Mouse (Mus musculus) embryonic facial prominence, embryonic 13.5 days (tissue): ENCODE data around the gene Tbc1d5. TPM values are rescaled to one million over a fixed set of nuclear protein-coding genes. Genes with fewer than 3 reads are reported as not detected.

Source experiments
- ATAC-seq: fragments of 200-750 bp; cut with Nextera tagmentation; 2 replicates; pipeline ENCODE4 v1.8.0; 2017; ENCODE audit warnings: low read depth; ENCODE audit not compliant: insufficient number of reproducible peaks, insufficient read depth, low FRiP score, low TSS enrichment
- H3K27ac ChIP-seq: fragments of 300-500 bp; sonication (generic); 2 replicates; pipeline ENCODE4 v1.5.1; 2015; ENCODE audit warnings: moderate library complexity, mild to moderate bottlenecking, inconsistent platforms
- H3K27me3 ChIP-seq: fragments of 300-500 bp; sonication (generic); 2 replicates; pipeline ENCODE4 v1.6.1; 2015; ENCODE audit warnings: mild to moderate bottlenecking, inconsistent platforms
- H3K36me3 ChIP-seq: fragments of 300-500 bp; sonication (generic); 2 replicates; pipeline ENCODE4 v1.6.1; 2015; ENCODE audit warnings: mild to moderate bottlenecking, inconsistent platforms
- H3K4me1 ChIP-seq: fragments of 300-500 bp; sonication (generic); 2 replicates; pipeline ENCODE4 v1.6.1; 2015; ENCODE audit warnings: inconsistent platforms
- H3K4me2 ChIP-seq: fragments of 300-500 bp; sonication (generic); 2 replicates; pipeline ENCODE4 v1.6.1; 2015; ENCODE audit warnings: moderate library complexity, mild to moderate bottlenecking, inconsistent platforms
- H3K4me3 ChIP-seq: fragments of 300-500 bp; sonication (generic); 2 replicates; pipeline ENCODE4 v1.5.1; 2015; ENCODE audit warnings: mild to moderate bottlenecking, inconsistent platforms
- H3K9ac ChIP-seq: fragments of 300-500 bp; sonication (generic); 2 replicates; pipeline ENCODE4 v1.6.1; 2015; ENCODE audit warnings: mild to moderate bottlenecking, inconsistent platforms
- H3K9me3 ChIP-seq: fragments of 300-500 bp; sonication (generic); 2 replicates; pipeline ENCODE4 v1.6.1; 2016; ENCODE audit warnings: inconsistent platforms
- WGBS: fragments of 180-500 bp; shearing (Covaris S2); methylation state at CpG from one replicate; pipeline ENCODE4 v1.1.7; 2015; ENCODE audit warnings: mixed read lengths; 5-methylcytosine and 5-hydroxymethylcytosine counted together
- polyA plus RNA-seq: library from polyadenylated mRNA; unstranded; fragments of >200 nt; fragmentation: Nextera tagmentation; extraction: Ambion mirVana; gene quantifications from 2 replicates; pipeline ENCODE4 v1.2.1, GENCODE M21; 2015

Tbc1d5 gene
- polyA plus RNA-seq, 1 experiment from 2014 or later, result 13.4 TPM

DNA sequence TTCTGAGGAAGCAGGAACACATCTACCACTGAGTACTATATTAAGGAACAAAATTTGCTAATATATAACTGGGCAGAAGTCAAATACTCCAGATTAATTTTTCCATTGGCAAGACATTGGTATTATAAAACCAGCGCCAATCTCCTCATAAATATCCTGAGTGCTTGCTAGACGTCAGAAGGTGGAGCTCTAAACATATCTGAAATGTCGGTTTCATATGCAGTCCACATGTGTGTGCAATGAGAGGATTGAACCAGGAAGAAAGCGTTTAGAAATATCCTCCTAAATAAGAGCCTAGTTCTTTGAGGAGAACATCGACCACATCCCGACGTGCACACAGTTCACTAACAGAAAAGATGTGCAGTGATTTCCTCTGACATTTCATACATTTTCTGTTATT is 305.1 kb downstream of the Tbc1d5 start:
- ATAC-seq, result no peak
- H3K27me3 ChIP-seq, result no peaks in the 10 kb centered on the region
- H3K4me2 ChIP-seq, result no peak overlapping the region
- WGBS, result 32% methylated on average over 7 of the region's 7 CpGs
- H3K9me3 ChIP-seq, result no peaks in the 10 kb centered on the region
- H3K9ac ChIP-seq, result no peak overlapping the region
- H3K4me1 ChIP-seq, result no peaks in the 10 kb centered on the region
- H3K27ac ChIP-seq, result no peak overlapping the region
- H3K36me3 ChIP-seq, result no peaks in the 10 kb centered on the region
- no peak overlapping the region for H3K4me3 ChIP-seq

DNA sequence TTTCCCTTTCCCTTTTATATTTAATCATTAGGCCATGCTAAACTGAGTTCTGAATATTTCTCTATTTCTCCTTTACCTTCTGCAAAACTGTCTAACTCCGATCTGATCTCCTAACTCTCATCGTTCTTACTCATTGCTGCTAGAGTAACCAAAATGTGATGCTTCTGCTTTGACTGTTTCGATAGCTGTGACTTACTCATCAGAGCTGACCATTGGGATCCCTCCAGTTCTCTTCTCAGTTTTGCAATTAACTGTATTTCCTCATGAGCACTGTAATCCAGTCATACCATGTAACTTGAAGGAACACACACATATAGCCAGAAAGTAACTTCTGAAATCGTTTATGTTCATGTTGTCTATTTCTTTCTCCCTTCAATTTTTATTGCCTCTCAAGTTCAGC is 306.6 kb downstream of the Tbc1d5 start:
- no peak for ATAC-seq
- Histone ChIP-seq H3K4me2 (no peak overlapping the region), H3K36me3 (no peaks in the 10 kb centered on the region), H3K9ac (no peak overlapping the region), H3K4me3 (no peak overlapping the region), H3K27ac (no peak overlapping the region), H3K4me1 (no peaks in the 10 kb centered on the region), H3K27me3 (no peaks in the 10 kb centered on the region), H3K9me3 (no peaks in the 10 kb centered on the region)
- 87% methylated on average over 4 of the region's 4 CpGs for WGBS

DNA sequence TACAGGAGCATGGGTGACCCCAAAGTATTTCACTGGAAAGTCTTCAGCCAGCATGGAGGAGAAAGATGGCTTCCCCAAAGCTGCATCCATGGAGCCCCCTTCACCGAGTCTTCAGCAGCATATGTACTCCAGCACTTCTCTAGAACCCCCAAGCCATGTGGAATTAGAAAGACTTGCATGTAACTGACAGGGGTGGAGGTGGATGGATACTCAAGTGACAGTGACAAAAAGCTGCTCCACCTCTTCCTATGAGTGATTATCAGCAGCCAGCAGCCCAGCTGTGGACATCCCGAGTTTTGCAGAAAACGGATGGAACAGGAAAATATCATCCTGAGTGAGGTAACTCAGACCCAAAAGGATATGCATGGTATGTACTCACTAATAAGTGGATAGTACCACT is 311.9 kb downstream of the Tbc1d5 start:
- H3K4me2 ChIP-seq, result no peak overlapping the region
- 90% methylated on average over 3 of the region's 3 CpGs for WGBS
- no peak for ATAC-seq

DNA sequence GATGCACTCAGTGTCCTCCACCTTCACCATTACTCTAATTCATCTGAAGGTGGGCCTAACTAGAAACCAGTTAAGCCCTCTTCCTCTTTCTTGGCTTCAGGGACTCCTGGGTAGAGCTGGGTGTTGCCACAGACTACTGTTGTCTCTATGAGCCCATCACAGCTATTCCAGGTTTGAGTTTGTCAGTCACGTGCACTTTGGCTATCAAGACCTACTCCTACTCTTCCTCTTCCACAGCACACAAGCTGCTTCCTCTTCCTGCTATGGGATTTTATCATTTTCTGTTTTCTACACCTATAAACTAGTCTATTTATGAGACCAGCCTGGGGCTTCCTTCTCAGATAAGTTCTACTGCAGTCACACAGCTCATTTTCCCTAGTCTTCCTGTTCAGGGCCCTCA is 314.4 kb downstream of the Tbc1d5 start:
- Histone ChIP-seq H3K9ac (no peak overlapping the region), H3K27me3 (no peaks in the 10 kb centered on the region), H3K4me3 (no peak overlapping the region), H3K36me3 (no peaks in the 10 kb centered on the region), H3K9me3 (no peaks in the 10 kb centered on the region), H3K4me1 (no peaks in the 10 kb centered on the region), H3K27ac (no peak overlapping the region), H3K4me2 (no peak overlapping the region)
- WGBS, result 94% methylated on average over 1 of the region's 1 CpGs
- ATAC-seq, result no peak

More for the DNA sequence above, 311.9 kb downstream of the Tbc1d5 start:
- Histone ChIP-seq H3K9ac (no peak overlapping the region), H3K4me1 (no peaks in the 10 kb centered on the region), H3K4me3 (no peak overlapping the region), H3K36me3 (no peaks in the 10 kb centered on the region), H3K27me3 (no peaks in the 10 kb centered on the region), H3K27ac (no peak overlapping the region), H3K9me3 (no peaks in the 10 kb centered on the region)

DNA sequence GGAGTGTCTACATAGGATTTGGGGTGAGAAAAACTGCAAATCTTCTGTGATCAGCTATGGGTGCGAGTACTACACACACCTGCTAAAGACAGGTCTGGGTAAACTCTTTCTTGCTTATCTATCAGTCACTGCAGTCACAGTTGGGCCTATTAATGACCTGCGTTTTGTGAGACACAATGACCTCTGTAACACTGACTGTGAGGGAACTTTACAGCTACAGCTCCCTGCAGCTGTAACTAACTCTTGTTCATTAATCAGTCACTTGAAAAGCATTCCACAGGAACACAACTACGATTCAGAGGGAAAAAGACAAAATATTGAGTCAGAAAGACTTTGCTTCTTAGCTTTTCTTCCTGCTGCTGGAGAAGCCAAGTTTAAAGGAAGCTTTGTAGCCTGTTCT is 325.9 kb downstream of the Tbc1d5 start:
- H3K36me3 ChIP-seq, result no peaks in the 10 kb centered on the region
- no peaks in the 10 kb centered on the region for H3K9me3 ChIP-seq
- no peak for ATAC-seq
- no peak overlapping the region for H3K9ac ChIP-seq
- H3K4me3 ChIP-seq, result no peak overlapping the region
- H3K27me3 ChIP-seq, result no peaks in the 10 kb centered on the region
- H3K27ac ChIP-seq, result no peak overlapping the region
- WGBS, result 49% methylated on average over 3 of the region's 3 CpGs
- H3K4me2 ChIP-seq, result no peak overlapping the region
- H3K4me1 ChIP-seq, result no peaks in the 10 kb centered on the region

DNA sequence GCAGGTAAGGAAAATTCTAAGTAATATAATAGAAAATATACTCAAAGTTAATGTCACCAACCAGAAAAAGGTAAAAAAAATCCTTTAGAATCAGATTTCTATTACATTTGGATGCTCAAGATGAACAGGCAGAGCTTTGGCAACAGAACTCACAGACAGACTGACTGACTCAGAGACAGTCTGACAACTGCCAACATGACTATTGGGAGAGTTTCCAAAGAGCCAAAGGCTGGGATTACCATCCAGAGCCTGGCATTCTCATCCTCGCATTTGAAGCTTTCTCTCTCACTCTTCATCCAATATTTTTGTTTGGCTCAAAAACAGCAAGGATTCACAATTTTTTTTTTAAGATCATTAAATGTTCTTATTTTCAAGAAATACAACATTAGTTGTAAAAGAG is 327.8 kb downstream of the Tbc1d5 start:
- H3K36me3 ChIP-seq, result no peaks in the 10 kb centered on the region

DNA sequence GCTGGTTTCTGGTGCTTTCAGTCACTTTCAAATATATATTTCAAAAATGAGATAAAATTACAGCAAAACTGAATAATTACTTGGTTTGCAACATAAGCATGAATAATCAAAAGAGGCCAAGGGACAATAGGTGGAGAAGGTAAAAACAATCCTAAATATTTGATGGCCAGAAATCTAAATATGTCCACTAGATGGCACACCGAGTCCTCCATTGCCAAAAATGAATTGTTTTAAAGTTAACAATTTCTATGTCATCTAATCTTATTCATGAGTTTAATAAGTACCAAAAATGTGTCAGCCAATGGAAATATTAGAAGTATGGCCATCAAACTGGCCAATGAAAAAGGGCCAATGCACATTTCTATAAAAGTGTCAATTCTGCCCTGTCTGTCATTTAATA is 365.1 kb downstream of the Tbc1d5 start:
- Histone ChIP-seq H3K27ac (no peak overlapping the region), H3K27me3 (no peaks in the 10 kb centered on the region), H3K9me3 (no peaks in the 10 kb centered on the region), H3K4me1 (no peaks in the 10 kb centered on the region), H3K36me3 (no peaks in the 10 kb centered on the region), H3K4me2 (no peak overlapping the region), H3K9ac (no peak overlapping the region), H3K4me3 (no peak overlapping the region)
- 49% methylated on average over 1 of the region's 1 CpGs for WGBS
- no peak for ATAC-seq

More for the DNA sequence above, 327.8 kb downstream of the Tbc1d5 start:
- no peak overlapping the region for H3K4me3 ChIP-seq
- no peaks in the 10 kb centered on the region for H3K27me3 ChIP-seq
- no peaks in the 10 kb centered on the region for H3K9me3 ChIP-seq
- ATAC-seq, result no peak
- no peak overlapping the region for H3K9ac ChIP-seq
- H3K27ac ChIP-seq, result no peak overlapping the region
- no peaks in the 10 kb centered on the region for H3K4me1 ChIP-seq
- no peak overlapping the region for H3K4me2 ChIP-seq
- WGBS, result 85% methylated on average over 1 of the region's 1 CpGs

DNA sequence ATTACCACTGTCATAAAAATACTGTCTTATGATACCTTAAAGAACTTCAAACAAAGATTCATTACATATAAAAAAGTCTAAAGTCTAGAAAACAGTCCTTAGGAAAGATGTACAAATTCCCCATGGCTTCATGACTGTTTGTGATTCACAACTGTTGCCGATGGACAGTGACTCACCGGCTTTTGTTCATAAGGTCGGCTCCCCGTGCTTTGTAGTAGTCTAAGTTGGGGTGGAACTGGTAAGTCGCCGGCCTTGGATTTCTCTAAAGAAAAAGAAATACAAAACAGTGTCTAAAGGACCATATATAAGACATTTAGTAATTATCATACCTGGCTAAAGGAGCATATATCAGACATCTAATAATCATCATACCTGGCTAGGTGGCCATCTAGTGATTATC is 365.6 kb downstream of the Tbc1d5 start:
- Histone ChIP-seq H3K4me2 (no peak overlapping the region), H3K4me3 (no peak overlapping the region), H3K27ac (no peak overlapping the region), H3K9ac (no peak overlapping the region), H3K27me3 (no peaks in the 10 kb centered on the region), H3K4me1 (no peaks in the 10 kb centered on the region), H3K9me3 (no peaks in the 10 kb centered on the region), H3K36me3 (no peaks in the 10 kb centered on the region)
- ATAC-seq, result no peak
- 91% methylated on average over 6 of the region's 6 CpGs for WGBS

DNA sequence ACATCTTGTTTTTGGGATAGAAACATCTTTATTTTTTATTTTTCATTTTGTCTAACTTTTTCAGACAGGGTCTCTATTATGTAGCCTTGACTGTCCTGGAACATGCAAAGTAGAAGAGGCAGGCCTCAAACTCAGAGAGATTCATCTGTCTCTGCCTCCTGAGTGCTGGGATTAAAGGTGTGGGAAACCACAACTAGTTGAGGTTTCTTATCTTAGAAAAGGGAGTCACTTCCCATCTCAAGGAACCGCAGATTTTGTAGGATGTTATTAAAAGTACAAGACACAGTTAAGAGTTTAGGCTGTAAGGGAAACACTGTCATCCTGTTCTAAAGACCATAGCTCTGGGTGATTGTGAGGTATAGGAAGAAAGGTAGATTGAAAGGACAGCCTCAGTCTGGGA is 373.5 kb downstream of the Tbc1d5 start:
- H3K9ac ChIP-seq, result no peak overlapping the region
- H3K4me2 ChIP-seq, result no peak overlapping the region
- no peaks in the 10 kb centered on the region for H3K4me1 ChIP-seq
- no peak overlapping the region for H3K27ac ChIP-seq
- WGBS, result 87% methylated on average over 1 of the region's 1 CpGs
- no peaks in the 10 kb centered on the region for H3K27me3 ChIP-seq
- no peaks in the 10 kb centered on the region for H3K36me3 ChIP-seq
- H3K9me3 ChIP-seq, result no peaks in the 10 kb centered on the region
- no peak overlapping the region for H3K4me3 ChIP-seq
- ATAC-seq, result no peak

DNA sequence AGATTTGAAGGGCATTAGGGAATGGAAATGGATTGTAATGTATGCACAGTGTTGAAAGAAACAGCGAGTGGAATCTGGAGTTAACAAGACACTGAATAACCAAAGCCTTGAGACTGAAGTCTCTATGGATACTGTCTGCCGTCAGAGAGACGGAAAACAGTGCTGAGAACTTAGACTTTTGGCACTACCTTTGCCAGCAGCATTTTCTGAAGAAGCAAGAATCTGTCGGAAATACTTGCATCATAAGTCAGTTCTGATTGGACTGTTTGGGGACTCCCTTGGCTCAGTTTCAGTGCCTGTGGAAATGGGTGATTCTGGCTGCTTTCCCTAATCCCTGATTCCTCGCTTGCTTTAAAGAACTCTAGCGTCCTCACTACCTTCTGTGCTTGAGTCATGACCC is 375.9 kb downstream of the Tbc1d5 start:
- H3K4me3 ChIP-seq, result no peak overlapping the region
- no peak overlapping the region for H3K27ac ChIP-seq
- WGBS, result 66% methylated on average over 6 of the region's 6 CpGs
- H3K36me3 ChIP-seq, result no peaks in the 10 kb centered on the region; the same call in 1 of the 2 replicates
- no peak overlapping the region for H3K4me2 ChIP-seq
- H3K9me3 ChIP-seq, result no peaks in the 10 kb centered on the region
- H3K4me1 ChIP-seq, result no peaks in the 10 kb centered on the region
- no peak for ATAC-seq
- no peaks in the 10 kb centered on the region for H3K27me3 ChIP-seq
- H3K9ac ChIP-seq, result no peak overlapping the region

DNA sequence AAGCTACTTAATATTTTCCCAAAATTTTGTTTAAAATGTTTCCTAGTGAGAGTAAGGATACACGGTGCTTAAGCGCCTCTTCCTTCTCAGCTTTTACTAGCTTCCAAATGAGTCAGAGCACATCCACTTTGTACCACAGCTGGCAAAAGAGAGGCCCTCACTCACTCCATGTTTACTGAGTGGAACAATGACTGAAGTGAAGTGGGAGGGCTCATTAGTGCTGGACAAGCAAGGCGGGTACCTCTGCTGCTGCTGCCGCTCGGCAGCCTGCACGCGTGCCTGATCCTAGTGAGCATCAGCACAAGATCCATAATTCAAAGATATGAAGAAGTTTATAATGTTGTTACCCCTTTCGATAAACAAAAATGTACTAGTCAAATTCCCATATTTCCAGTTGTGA is 376.8 kb downstream of the Tbc1d5 start:
- no peaks in the 10 kb centered on the region for H3K4me1 ChIP-seq
- no peak overlapping the region for H3K4me3 ChIP-seq
- H3K9ac ChIP-seq, result no peak overlapping the region
- 89% methylated on average over 8 of the region's 8 CpGs for WGBS
- no peak overlapping the region for H3K4me2 ChIP-seq
- no peaks in the 10 kb centered on the region for H3K27me3 ChIP-seq
- ATAC-seq, result no peak
- H3K27ac ChIP-seq, result no peak overlapping the region
- H3K9me3 ChIP-seq, result no peaks in the 10 kb centered on the region
- no peaks in the 10 kb centered on the region; the same call in 1 of the 2 replicates for H3K36me3 ChIP-seq

DNA sequence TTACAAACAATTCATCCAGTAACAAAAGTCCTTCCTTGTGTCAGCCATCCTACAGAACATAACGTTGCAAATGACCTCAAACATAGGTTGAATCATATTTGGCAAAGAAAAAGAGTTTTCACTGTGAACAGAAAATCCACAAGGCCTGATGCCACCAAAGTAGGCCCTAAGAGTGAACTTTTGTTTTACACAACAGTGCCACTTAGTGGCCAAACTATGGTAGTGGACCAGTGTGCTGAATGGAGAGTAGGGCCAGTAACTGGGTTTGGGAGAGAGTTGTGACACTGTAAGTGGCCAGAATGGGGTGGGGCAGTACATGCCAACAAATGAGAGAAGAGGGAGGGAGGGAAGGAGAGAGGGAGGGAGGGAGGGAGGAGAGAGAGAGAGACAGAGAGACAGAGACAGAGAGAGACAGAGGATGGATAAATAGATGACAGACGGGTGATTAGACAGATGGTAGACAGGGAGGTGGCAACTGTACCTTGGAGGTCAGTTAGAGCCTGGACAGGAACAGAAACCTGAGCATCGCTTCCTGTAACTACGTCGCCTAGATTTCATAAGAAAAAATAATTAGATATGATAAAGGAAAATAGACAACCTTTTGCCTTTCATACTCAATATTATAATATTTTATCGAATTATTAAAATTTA is 383.6 kb downstream of the Tbc1d5 start:
- H3K9ac ChIP-seq, result no peak overlapping the region
- no peak for ATAC-seq
- H3K4me3 ChIP-seq, result no peak overlapping the region
- H3K27ac ChIP-seq, result no peak overlapping the region
- 67% methylated on average over 6 of the region's 6 CpGs for WGBS
- no peak overlapping the region for H3K4me2 ChIP-seq
- H3K36me3 ChIP-seq, result no peaks in the 10 kb centered on the region; the same call in 1 of the 2 replicates
- H3K27me3 ChIP-seq, result no peaks in the 10 kb centered on the region
- no peaks in the 10 kb centered on the region for H3K4me1 ChIP-seq
- H3K9me3 ChIP-seq, result no peaks in the 10 kb centered on the region
